Mouse (Mus musculus) kidney, postnatal 4 days (tissue): ENCODE data around the gene Bcl2a1a.
"Not testable (repeated sequence)": the region's sequence is repeated elsewhere in the genome, so short reads cannot be mapped to it uniquely, and the experiment has no call there.

ENCODE experiments used
- DNase-seq, 2 experiments: peaks; one replicate each; pipeline ENCODE4 v3.0.0; 2021; ENCODE audit warnings: mixed read lengths in 2 of 2

Gene Bcl2a1a

GRCm38 (mm10) chr9:88956670-88957153, at the start of gene Bcl2a1a:
Gene Bcl2a1a (plus strand): TSS chr9:88956900.
- peak; percentile 2 to 3 for DNase-seq

DNA sequence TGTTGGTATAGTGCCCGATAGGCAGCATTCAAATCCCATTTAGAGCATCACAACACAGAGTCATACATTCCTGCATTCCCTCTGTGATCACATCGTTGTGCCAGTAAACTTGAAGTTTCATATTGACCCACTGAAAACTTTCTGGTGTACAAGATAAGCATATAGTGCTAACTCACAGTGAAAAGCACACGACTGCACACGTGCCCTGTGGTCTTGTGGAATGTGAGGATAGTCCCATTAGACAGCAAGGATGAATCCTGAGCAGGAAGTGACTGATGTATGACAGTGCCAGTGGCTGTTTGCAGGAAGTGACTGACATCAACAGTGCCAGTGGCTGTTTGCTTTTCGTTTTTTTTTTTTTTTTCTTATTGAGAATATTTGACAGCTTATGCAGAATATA, 40.1 kb upstream of the Bcl2a1a start:
- DNase-seq: not testable (repeated sequence)

- DNase-seq: peak; percentile 22 to 29
Measured at GRCm38 (mm10) chr9:88938312-88938711, 18.4 kb upstream of the Bcl2a1a start.

- not testable (repeated sequence) for DNase-seq
Measured at GRCm38 (mm10) chr9:88951466-88951865, 5.2 kb upstream of the Bcl2a1a start.

GRCm38 (mm10) chr9:88953151-88953550, 3.5 kb upstream of the Bcl2a1a start:
- not testable (repeated sequence) for DNase-seq

DNA sequence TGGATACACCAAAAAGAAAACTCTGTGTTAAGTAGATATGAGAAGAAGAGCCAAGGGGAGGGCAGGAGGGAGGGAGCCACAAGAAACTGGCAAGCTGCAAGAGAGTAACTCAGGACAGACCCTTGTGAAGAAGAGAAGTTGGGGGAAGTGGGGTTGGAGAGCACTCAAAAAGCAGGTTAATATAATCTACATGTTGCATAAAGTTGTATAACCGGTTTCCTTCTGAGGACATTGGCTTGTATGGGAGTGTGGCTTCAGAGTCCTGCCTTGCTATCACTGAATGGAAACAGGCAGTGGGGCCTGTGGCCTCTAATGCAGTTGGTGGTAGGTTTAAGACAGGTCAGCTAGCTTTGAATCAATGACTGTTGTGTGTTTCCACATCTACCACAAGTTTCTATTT, 1.5 kb upstream of the Bcl2a1a start:
- not testable (repeated sequence) for DNase-seq

GRCm38 (mm10) chr9:88956035-88956434, 665 bp upstream of the Bcl2a1a start:
- DNase-seq: not testable (repeated sequence)

- no peak for DNase-seq
Measured at GRCm38 (mm10) chr9:88958891-88959290, 2.2 kb downstream of the Bcl2a1a start.

DNA sequence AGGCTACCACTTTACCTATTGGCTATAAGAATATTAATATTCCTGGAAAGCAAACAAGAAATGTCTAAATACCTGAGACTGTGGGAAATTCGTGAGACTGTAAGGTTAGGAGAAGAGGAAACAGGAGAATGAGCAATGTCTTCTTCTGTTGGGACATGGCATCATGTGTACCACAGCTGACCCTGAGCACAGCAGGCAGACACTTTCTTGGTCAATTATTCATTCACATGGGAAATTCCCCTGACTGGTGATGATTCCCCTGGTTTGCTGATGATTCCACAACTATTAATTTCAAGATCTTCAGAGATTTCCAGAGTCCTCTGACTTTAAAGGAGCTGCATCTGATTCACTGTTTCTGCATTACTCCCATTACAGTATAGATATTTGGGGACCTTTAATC, 3.3 kb downstream of the Bcl2a1a start:
- DNase-seq: not testable (repeated sequence)

DNA sequence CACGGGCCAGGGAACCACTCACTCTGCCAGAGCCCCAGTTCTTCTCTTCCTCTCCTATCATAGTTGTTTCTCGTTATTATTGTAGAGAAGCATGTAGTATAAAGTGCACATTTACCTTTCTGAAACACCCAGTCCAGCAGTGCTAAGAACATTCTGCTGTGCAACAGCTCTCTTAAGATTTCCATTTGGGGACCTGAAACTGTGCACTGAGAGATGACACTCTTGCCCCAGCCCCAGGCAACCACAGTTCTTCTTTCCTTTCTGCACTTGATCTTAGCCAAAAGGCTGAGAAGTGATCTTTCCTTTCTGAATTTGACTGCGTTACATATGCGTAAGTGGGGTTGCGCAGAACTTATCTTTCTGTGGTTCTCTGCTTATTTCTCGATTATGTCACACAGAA, 9.8 kb downstream of the Bcl2a1a start:
- not testable (repeated sequence) for DNase-seq

DNA sequence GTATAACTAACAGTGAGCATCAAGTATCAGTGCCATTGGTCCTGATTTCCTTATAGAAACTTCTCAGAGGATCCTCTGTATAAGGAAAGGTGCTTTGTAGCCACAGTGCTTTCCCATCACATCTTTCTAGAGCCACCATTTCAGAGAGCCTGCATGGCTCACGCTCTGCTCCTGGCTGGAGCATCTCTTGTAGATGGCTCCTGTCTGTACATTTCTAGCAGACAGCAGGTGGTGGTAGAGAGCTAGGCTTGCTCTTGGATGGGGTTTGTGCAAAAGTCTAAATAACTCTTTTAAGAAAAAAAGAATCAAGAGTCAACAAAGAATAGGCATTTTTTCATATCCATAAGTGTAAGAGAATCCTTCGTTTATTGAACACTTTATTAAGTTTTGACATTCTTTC, 12.8 kb downstream of the Bcl2a1a start:
- DNase-seq: not testable (repeated sequence)

DNA sequence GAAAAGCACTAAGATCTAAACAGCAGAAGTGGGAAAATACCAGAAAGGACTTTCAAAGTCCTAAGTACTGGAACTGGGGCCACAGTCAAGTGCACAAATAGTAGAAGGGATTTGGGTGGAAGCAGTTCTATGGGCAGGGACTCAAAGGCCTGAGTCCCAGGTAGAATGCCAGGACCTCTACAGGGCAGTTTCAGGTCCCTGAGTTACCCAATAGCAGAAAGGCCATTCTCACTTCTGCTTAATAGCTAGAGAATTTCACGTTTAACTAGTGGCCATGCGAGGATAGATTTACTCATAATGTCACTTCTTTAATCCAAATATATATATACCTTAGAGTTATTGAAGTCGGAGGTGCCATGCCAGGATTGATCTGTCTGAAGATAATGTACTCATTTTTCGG, 20.2 kb downstream of the Bcl2a1a start:
- DNase-seq: not testable (repeated sequence)

DNA sequence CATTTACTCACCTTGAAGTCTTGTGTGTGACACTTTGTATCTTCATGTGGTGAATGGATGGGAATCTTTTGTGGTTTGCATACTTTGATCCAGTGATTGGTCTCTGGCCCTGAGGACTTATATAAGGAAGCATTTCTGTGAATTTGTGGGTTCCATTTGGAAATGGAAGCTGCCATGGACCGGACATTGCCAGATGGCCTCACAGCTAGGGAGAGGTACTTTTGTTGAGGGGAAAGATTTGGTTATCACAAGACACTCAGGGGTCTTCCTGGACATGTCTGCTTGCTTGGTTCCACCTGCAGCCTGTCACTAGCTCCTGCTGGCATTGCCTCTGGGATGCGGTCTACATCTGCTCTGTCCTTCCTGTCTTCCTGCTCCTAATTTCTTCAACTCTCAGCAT, 23.1 kb downstream of the Bcl2a1a start:
- not testable (repeated sequence) for DNase-seq

GRCm38 (mm10) chr9:89001541-89001940, 44.8 kb downstream of the Bcl2a1a start:
- peak; percentile 7 to 19 for DNase-seq
